Comparison of ENCODE assay signal across 19 mouse cellular contexts in genomic region chr4:56861551-56861950, GRCm38 (mm10). TPM values are rescaled to one million over a fixed set of nuclear protein-coding genes. Genes with fewer than 3 reads are reported as not detected.
DNase-seq lines count a peak whose midpoint lies in the region; ATAC-seq lines count a peak whose summit lies in the region.
"Had no signal": no experiment of that assay in that cellular context is flagged by ENCODE, and none has a peak within 500 bp of the region (broad histone marks: within the 10 kb centered on the region; RNA-seq: fewer than 3 reads in every experiment).

No protein-coding gene starts in this region.

- no peaks in the 10 kb centered on the region for H3K9me3 ChIP-seq in liver, embryonic 11.5 days (ENCODE audit: control insufficient read depth, low read length)
- H3K9me3 ChIP-seq in liver, embryonic 15.5 days (replicated peaks): no peaks in the 10 kb centered on the region
- H3K9me3 ChIP-seq: embryonic facial prominence, embryonic 13.5 days; forebrain, embryonic 12.5 days; heart, embryonic 10.5 days; hindbrain, embryonic 13.5 days had no signal

- no peaks in the 10 kb centered on the region for H3K27me3 ChIP-seq in liver, embryonic 11.5 days (replicated peaks; ENCODE audit: control insufficient read depth, insufficient read depth, low read length)
- no peaks in the 10 kb centered on the region for H3K27me3 ChIP-seq in liver, embryonic 15.5 days
- H3K27me3 ChIP-seq: embryonic facial prominence, embryonic 13.5 days; forebrain, embryonic 12.5 days; hindbrain, embryonic 13.5 days had no signal

- H3K36me3 ChIP-seq in liver, embryonic 11.5 days (ENCODE audit: control insufficient read depth, insufficient read depth, low read length): no peaks in the 10 kb centered on the region
- H3K36me3 ChIP-seq in liver, embryonic 15.5 days (replicated peaks): no peaks in the 10 kb centered on the region
- H3K36me3 ChIP-seq: embryonic facial prominence, embryonic 13.5 days; forebrain, embryonic 12.5 days; heart, embryonic 10.5 days; hindbrain, embryonic 13.5 days had no signal

- H3K4me3 ChIP-seq in liver, embryonic 11.5 days (ENCODE audit: low read depth, low read length): no peak overlapping the region
- no peak overlapping the region for H3K4me3 ChIP-seq in liver, embryonic 15.5 days (replicated peaks)
- H3K4me3 ChIP-seq: embryonic facial prominence, embryonic 13.5 days; forebrain, embryonic 12.5 days; gastrocnemius, adult 2 months; heart, embryonic 10.5 days; hindbrain, embryonic 13.5 days had no signal

- ATAC-seq in liver, embryonic 11.5 days (replicated peaks; ENCODE audit: low FRiP score): no peak
- no peak for ATAC-seq in liver, embryonic 15.5 days (ENCODE audit: insufficient read depth)
- ATAC-seq: forebrain, embryonic 16.5 days had no signal

- H3K9ac ChIP-seq in liver, embryonic 11.5 days (ENCODE audit: low read depth, low read length): no peak overlapping the region
- H3K9ac ChIP-seq in liver, embryonic 15.5 days: no peak overlapping the region
- H3K9ac ChIP-seq: embryonic facial prominence, embryonic 13.5 days; forebrain, embryonic 12.5 days; hindbrain, embryonic 13.5 days had no signal

- no peak overlapping the region for H3K27ac ChIP-seq in liver, embryonic 11.5 days (ENCODE audit: low read depth, low read length)
- H3K27ac ChIP-seq in liver, embryonic 15.5 days (replicated peaks): no peak overlapping the region
- H3K27ac ChIP-seq: embryonic facial prominence, embryonic 13.5 days; forebrain, embryonic 12.5 days; gastrocnemius, adult 2 months; heart, embryonic 10.5 days; hindbrain, embryonic 13.5 days had no signal

- WGBS in liver, embryonic 11.5 days: 63% methylated on average over 4 of the region's 4 CpGs
- 24% methylated on average over 4 of the region's 4 CpGs for WGBS in liver, embryonic 15.5 days (ENCODE audit: insufficient replicate concordance)

- peaks cover 10% of the 10 kb centered on the region for H3K4me1 ChIP-seq in liver, embryonic 11.5 days (replicated peaks; ENCODE audit: control insufficient read depth, insufficient read depth, low read length)
- H3K4me1 ChIP-seq in liver, embryonic 15.5 days (replicated peaks): peaks cover 47% of the 10 kb centered on the region

- DNase-seq in liver: peak; percentile 34
- no peak for DNase-seq in liver, embryonic 11.5 days (ENCODE audit: low spot score)
- DNase-seq in c-Kit-positive CD71-positive TER-119-negative erythroid progenitor cells, embryonic 14.5 days (ENCODE audit: low read depth): peak; percentile 37
- DNase-seq in lung, postnatal 14 days: no peak
- DNase-seq in frontal cortex, postnatal 14 days (ENCODE audit: low spot score in 2 of 2): no peak
- DNase-seq in adrenal gland, adult 8-10 months: no peak
- DNase-seq: adrenal gland, postnatal 10 days; cerebellum, adult 11-12 months; cerebellum, adult 9-11 months; cerebellum, postnatal 36 days; gastrocnemius, adult 2 months; gastrocnemius, postnatal 25 days; heart, postnatal 10 days had no signal

- no peak overlapping the region for H3K4me2 ChIP-seq in liver, embryonic 11.5 days
- peak overlapping the region; percentile 16 for H3K4me2 ChIP-seq in liver, embryonic 15.5 days
- H3K4me2 ChIP-seq: embryonic facial prominence, embryonic 13.5 days; forebrain, embryonic 12.5 days; hindbrain, embryonic 13.5 days had no signal

RNA-seq across cellular contexts. Expression of gene Ctnnal1, which starts 3.4 kb away (rescaled TPM):
- polyA plus RNA-seq in liver, embryonic 11.5 days (2014; fragmentation: Nextera tagmentation; extraction: Ambion mirVana): 16.5 and 20.0 TPM in 2 replicates
- polyA plus RNA-seq in liver, embryonic 15.5 days (2015; fragmentation: Nextera tagmentation; extraction: Ambion mirVana): 6.7 and 8.0 TPM in 2 replicates
- total RNA-seq in adrenal gland, adult 8-10 months (2022): 10 to 100 TPM; 18.0 to 21.3 (median 20.2) TPM

RNA-seq across cellular contexts. Expression of gene Fam206a, which starts 59.4 kb away (rescaled TPM):
- polyA plus RNA-seq in liver, embryonic 11.5 days (2014; fragmentation: Nextera tagmentation; extraction: Ambion mirVana): 18.3 and 20.0 TPM in 2 replicates
- 4.1 and 4.8 TPM in 2 replicates for polyA plus RNA-seq in liver, embryonic 15.5 days (2015; fragmentation: Nextera tagmentation; extraction: Ambion mirVana)
- 10 to 100 TPM; 13.6 to 17.0 (median 14.6) TPM for total RNA-seq in adrenal gland, adult 8-10 months (2022)

RNA-seq across cellular contexts. Expression of gene Elp1, which starts 59.4 kb away (rescaled TPM):
- 64.5 and 66.8 TPM in 2 replicates for polyA plus RNA-seq in liver, embryonic 11.5 days (2014; fragmentation: Nextera tagmentation; extraction: Ambion mirVana)
- polyA plus RNA-seq in liver, embryonic 15.5 days (2015; fragmentation: Nextera tagmentation; extraction: Ambion mirVana): 11.6 TPM in 2 replicates
- 10 to 100 TPM; 33.3 to 43.6 (median 39.4) TPM for total RNA-seq in adrenal gland, adult 8-10 months (2022)

Comparison
In these comparisons a context has a peak if more than half of its experiments do, and no peak if none do; other contexts are left out.
1. DNase-seq: peak in liver (single experiment) and c-Kit-positive CD71-positive TER-119-negative erythroid progenitor cells, embryonic 14.5 days (single experiment); none in liver, embryonic 11.5 days (single experiment), lung, postnatal 14 days (single experiment), frontal cortex, postnatal 14 days (0 of 2) and adrenal gland, adult 8-10 months (single experiment).